Mouse (Mus musculus) adrenal gland (tissue): ENCODE data around the gene Arhgap24.
"Not testable (repeated sequence)": the region's sequence is repeated elsewhere in the genome, so short reads cannot be mapped to it uniquely, and the experiment has no call there.

ENCODE experiments used
- intact Hi-C: fragments of 180-260 bp; cut with DNase I; formaldehyde crosslinking; loops from one replicate; pipeline ENCODE4 v1.15.1; 2025

Arhgap24 gene

GRCm38 (mm10) chr5:102872996-102873395 is 391.8 kb downstream of the Arhgap24 start:
- intact Hi-C loops = loop anchor here (10.0 kb wide), 1 partner anchor 668 kb away; no protein-coding TSS in a partner anchor

DNA sequence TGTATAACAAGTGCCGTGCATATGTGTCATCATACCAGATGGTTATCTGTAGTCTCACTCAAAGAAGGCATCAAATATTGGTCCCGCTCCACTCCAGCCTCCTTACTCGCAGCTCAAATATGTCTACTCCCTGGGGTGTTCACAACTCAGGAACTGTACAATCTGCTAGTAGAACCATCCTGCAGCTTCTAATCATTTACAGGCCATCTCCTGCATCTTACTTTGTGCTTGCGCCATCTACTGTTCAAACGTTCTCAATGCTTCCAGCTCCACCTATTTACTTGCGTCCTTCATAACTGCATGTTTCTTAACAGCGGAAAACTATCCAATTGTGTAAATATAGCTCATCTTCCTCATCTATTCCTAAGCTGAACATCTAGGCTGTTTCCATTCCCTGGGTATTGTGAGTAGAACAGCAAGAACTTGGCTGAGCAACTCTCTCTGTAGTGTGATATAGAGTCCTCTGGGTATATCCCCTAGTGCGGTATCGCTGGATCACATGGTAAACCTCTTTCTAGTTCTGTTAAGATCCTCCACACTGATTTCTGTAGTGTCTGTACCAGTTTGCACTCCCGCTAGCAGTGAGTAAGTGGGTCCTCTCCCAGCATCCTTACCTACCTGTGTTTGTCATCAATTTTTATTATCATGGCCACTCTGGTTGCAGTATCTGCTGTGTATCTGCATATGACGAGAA is 393.6 kb downstream of the Arhgap24 start:
- intact Hi-C loops = loop anchor here (10.0 kb wide), 1 partner anchor 670 kb away; no protein-coding TSS in a partner anchor

DNA sequence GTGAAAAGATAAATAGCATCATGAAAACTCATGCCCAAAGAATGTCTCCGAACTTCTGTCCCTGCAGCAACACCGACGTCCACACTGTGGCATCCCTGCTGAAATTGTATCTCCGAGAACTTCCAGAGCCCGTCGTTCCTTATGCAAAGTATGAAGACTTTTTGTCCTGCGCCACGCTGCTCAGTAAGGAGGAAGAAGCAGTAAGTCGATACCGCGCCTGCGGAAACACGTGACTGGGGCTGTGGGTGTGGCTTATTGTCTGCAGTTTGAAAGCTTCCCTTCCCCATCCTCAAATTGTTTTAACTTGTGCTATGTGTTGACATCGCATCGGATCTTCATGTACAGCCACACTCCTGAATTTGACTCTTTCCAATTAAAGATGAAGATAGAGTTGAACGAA is 394.4 kb downstream of the Arhgap24 start:
- intact Hi-C loops = loop anchor here (2.0 to 10.0 kb wide), 2 partner anchors 173 to 671 kb away; no protein-coding TSS in a partner anchor

GRCm38 (mm10) chr5:102888482-102889162 is 407.4 kb downstream of the Arhgap24 start:
- intact Hi-C loops = no loop called here

GRCm38 (mm10) chr5:102889163-102889488 is 407.9 kb downstream of the Arhgap24 start:
- intact Hi-C loops = no loop called here

DNA sequence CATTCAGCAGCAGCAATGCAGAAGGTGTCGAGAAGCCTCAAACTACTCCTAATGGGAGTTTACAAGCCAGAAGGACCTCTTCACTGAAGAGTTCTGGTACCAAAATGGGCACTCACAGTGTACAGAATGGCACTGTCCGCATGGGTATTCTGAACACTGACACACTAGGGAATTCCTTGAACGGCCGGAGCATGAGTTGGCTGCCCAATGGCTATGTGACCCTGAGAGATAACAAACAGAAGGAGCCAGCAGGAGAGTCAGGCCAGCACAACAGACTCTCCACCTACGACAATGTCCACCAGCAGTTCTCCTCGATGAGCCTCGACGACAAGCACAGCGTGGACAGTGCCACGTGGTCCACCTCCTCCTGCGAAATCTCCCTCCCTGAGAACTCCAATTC is 411.0 kb downstream of the Arhgap24 start:
- intact Hi-C loops = no loop called here

- intact Hi-C loops = no loop called here
Observed at GRCm38 (mm10) chr5:102898301-102898700, 417.1 kb downstream of the Arhgap24 start.

- intact Hi-C loops = no loop called here
Observed at GRCm38 (mm10) chr5:102899680-102900215, 418.6 kb downstream of the Arhgap24 start.

- intact Hi-C loops = no loop called here
Observed at GRCm38 (mm10) chr5:102901176-102901575, 420.0 kb downstream of the Arhgap24 start.

GRCm38 (mm10) chr5:102903487-102903886 is 422.3 kb downstream of the Arhgap24 start:
- intact Hi-C loops = no loop called here

- intact Hi-C loops = no loop called here
Observed at GRCm38 (mm10) chr5:102904066-102904465, 422.9 kb downstream of the Arhgap24 start.

DNA sequence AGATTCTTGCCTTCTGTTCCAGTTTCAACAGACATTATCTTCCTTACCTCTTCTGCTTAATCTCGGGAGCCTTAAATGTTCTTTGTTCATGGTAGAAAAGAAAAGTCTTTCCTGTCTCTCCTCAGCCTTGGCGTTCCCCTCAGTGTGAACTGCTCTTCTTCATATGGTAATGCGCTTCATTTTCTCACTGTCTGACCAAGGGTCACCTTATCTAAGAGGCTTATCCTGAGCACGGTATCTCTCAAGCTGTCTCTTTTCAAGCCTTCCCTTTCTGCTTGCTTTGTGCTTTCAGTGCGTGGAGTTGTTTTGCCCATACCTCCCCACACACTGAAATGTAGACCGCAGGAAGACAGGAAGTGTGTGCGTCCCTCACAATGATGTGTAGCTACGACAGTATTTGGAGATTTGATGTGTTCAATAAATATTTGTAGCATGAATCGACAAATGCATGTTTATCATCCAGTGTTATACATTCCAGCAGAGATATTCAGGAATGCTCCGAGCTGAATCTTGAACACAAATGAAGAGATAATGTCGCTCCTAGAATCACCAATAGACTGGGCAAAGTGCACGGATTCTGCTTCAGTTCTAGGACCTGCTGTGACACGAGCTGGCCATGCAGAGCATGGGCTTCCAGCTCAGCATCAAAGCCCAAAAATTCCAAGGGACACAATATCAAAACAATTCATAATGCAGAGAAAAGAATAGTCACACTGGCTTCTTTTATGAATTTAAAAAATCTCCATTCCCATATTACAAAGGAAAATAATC is 424.4 kb downstream of the Arhgap24 start:
- intact Hi-C loops = no loop called here

GRCm38 (mm10) chr5:102920199-102920598 is 439.0 kb downstream of the Arhgap24 start:
- intact Hi-C loops = no loop called here

- intact Hi-C loops = no loop called here
Observed at GRCm38 (mm10) chr5:102926786-102927185, 445.6 kb downstream of the Arhgap24 start.

- intact Hi-C loops = no loop called here
Observed at GRCm38 (mm10) chr5:102930161-102930560, 449.0 kb downstream of the Arhgap24 start.

DNA sequence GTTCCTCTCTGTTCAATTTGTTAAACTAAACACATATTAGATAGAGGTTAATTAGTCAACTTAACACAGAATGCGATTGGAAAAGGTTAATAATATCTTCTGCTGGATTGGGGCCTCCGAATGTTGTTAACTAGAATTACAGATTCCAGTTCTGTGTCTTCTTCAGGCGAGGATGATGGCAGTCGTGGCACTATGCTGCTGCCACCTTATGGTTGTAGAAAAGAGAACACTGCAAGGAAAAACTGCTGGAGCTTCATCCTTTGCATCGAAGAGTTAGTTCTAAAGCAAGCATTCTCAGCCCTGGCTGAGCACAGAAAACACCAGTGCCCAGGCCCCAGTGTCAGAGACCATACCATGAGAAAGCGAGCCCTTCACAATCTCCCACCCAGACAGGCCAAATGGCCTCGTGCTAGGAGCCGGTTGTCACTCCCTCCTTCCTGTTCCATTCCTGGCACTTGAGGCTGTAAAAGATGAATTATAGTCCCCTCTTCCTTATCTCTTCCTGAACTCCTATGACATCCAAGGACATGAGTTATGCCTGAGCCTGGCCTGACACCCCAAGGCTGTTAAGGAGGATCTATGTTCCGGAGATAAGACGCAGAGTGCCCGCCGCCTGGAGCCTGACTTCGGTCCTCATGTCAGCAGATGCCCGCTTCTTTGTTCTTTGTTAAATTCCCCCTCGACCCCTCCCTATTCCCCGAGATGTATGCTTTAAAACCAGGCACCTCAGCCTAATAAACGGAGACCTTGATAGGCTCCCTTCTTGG is 462.9 kb downstream of the Arhgap24 start:
- intact Hi-C loops = not testable (repeated sequence)

DNA sequence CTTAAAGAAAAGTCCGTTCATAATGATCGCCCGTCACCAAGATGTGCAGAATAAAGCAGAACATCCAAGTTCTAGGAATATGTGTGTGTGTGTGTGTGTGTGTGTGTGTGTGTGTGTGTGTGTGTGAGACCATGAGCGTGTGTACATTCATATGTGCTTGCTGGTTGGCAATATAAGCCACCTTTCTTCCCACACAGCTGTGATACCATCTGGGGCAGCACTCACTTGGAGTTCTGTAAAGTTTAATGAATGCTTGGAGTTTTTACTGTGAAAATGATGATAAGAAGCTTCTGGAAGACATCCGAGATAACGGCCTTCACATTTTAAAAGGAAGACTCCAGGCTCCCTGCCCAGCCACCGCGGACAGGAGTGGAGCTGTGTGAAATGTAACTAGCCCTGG is 465.4 kb downstream of the Arhgap24 start:
- intact Hi-C loops = no loop called here

DNA sequence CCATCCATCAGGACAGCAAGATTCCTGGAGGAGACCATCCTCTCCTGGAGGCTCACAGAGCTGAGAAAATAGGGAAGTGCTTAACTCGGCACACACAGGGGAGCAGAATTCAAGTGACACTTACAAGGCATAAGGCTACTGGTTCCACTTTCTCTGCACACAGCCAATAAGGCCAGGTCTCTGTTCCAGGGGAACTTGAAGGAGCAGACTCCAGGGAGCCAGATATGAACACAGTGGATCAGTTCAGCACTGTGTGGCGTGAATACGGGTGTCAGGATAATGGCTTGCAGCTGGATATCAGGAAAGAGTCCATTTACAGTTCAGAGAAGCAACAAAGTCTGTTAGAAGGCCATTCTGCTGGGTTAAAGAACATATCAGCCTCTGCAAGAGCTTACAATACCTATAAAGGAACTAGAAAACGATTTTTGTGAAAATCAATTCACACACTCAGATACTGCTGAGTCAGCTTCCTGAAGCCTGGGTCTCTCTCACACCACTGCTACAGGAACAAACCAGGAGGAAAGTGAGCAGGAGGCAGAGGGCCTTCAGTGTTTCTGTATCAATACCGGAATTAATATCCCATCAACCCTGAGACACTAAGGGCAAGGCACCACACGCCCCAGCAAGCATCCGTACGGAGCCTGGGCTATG is 466.0 kb downstream of the Arhgap24 start:
- intact Hi-C loops = no loop called here
